Mouse (Mus musculus): Measurements from ENCODE around the gene Etv6.

DNA sequence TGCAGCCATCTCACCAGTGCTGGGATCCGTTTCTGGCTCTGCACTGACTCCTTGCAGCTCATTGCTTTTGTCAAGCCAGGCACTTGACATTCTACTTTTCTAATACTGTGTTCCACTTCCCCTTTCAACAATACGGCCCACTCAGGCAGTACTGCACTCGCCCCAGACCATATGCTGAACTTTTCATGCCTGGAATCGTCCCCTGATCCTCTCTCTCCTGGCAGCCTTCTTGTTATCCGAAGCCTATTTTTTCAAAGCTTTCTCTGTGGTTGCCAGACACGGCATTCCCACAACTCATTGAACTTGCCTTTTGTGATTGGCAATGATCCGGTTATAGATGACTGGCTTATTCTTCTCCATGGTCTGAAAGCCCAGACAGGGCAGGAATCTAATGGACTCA lies 16.4 kb downstream of the Etv6 start:
- TF ChIP-seq CTCF (IDR thresholded peaks at IDR 0.05; ENCODE audit: extremely low read depth, insufficient read length, insufficient replicate concordance, low read depth, low read length) (no peak), POLR2A (IDR thresholded peaks at IDR 0.05; ENCODE audit: low read depth, low read length) (no peak)
